Mouse (Mus musculus): ENCODE measurements around the gene Hhat. TPM values are rescaled to one million over a fixed set of nuclear protein-coding genes. Genes with fewer than 3 reads are reported as not detected.

Gene Hhat
- total RNA-seq (2021) = 1 to 10 TPM; 1.2 to 2.2 TPM

GRCm38 (mm10) chr1:192770495-192771331, at the start of gene Hhat:
Gene Hhat, minus strand, starts transcription at chr1:192771223.
- intact Hi-C loops (cut with DNase I) = no loop called here

GRCm38 (mm10) chr1:192818334-192818733, 47.3 kb upstream of the Hhat start:
- DNase-seq (ENCODE audit: low spot score in 2 of 2) = no peak
- intact Hi-C loops (cut with DNase I) = no loop called here

More at GRCm38 (mm10) chr1:192770495-192771331, at the start of gene Hhat:
- DNase-seq (ENCODE audit: low spot score in 2 of 2) = peak; percentile 70 to 78

DNA sequence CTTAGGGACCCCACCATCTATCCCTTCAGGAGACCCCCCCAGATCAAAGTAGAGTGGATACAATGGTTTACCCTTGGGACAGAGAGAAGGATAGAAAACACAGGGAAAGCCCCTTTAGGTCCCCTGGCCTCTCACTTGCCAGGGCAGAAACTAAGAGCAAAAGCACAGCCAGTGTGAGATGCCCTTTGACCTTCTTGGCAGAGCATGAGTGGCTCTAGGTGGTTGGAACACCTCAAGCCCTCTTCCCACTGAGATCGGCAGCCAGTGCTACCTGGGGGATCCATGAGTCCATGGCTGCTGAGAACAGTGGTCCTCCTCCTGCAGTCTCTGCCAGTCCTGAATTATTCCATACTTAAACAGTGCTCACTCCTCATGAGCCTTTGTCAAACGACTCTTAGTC, 44.8 kb upstream of the Hhat start:
- intact Hi-C loops (cut with DNase I) = no loop called here
- DNase-seq (ENCODE audit: low spot score in 2 of 2) = no peak

GRCm38 (mm10) chr1:192814700-192815099, 43.7 kb upstream of the Hhat start:
- intact Hi-C loops (cut with DNase I) = no loop called here
- DNase-seq (ENCODE audit: low spot score in 2 of 2) = no peak

DNA sequence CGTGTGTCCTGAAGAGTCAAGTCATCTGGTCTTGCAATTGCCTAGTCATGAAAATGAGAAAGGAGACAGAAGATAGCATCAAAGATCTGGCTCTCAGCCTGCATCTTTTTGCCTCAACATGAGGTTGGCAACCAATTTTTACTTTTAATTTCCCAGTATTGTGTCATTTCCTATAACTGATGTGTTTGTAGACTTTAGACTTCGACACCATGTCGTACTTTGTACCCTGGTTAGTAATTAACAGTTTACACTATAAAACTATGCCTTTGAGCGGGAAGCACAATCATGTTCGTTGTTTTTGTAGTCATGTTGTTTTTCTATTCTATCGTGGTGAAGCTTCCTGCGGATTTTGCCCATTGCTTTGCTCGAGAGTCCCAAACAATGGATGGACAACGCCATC, 41.7 kb upstream of the Hhat start:
- no peak for DNase-seq (ENCODE audit: low spot score in 2 of 2)
- intact Hi-C loops (cut with DNase I) = no loop called here

DNA sequence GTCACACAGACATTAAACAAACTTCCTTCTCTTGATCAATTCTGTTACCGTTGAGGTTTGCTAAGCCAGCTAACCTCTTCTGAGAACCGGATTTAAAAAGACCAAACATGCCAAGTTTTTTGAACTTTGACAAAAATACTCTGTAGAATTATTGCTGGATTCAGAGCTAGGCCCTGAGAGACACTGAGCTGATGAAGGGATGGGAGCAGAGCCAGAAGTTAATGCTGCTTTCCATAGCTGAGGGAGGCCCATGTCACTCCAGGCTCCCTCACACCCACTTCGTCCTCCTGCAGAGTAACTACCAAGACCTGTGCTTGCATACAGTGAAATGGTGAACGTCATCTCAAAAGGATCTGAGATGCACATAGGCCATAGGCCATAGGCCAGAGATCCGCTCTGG, 41.3 kb upstream of the Hhat start:
- DNase-seq (ENCODE audit: low spot score in 2 of 2) = no peak

DNA sequence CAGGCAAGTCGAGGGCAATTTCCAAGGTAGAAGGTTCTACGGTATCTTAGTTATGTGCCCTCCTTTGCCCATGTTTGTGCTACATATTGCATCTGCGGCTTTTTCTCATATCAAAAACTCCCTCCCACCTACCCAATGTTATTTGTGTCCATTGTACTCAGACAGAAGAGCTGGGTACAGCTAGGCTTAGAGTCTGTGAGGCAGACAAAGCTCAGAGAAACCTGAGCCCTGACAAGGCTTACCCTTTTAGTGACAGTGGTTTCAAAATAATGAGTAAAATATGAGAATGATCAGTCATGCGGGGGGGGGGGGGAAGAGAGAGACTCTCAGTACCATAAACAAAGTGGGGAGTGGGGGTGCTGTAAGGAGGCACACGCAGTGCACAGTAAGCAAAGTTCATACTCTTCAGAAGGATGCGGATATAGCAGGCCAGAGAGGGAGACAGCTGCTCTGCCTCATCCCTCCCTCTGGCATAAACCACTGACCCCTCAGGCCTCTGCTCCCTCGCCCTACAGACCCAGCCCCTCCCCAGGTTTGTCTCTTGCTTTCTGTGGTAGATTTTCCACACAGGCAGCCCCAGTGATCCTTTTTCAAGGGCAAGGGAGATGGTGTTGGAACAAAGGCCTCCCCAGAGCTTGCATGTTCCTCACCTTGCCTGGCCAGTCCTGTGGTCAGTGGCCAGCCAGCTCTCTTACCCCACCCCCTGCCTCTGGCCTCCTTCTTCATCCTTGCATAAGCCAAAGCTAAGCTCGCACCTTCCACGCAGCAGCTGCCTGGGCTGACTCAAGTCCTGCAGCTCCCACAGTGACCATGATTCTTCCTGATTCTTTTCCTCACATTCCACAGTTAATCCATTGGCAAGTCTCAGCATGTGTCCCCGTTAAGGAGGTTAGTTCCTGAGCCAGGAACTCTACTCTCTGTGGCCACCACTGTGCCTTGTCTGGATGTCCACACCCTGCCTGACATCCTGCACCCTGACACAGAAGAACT, 35.4 kb upstream of the Hhat start:
- intact Hi-C loops (cut with DNase I) = no loop called here
- DNase-seq (ENCODE audit: low spot score in 2 of 2) = peak in 1 of 2 experiments; percentile 84

More for the DNA sequence above, 41.3 kb upstream of the Hhat start:
- intact Hi-C loops (cut with DNase I) = no loop called here

DNA sequence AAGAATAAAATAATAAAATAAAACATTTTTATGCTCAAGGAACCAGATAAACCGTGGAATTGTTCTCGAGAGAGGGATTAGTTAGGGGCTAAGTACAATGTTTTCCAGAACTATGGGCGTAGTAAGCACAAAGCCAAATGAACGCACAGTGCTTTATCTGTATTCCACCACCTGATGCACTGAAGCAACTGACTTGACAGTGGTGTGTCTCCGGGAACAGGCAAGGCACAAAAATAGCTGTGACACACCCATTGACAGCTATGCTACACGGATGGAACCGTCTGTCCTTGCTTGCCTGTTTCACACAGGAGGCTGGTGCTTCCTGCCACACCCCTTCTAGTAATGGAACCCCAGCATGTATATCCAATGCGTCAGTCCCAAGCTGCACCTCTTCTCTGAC, 29.3 kb upstream of the Hhat start:
- DNase-seq (ENCODE audit: low spot score in 2 of 2) = no peak
- intact Hi-C loops (cut with DNase I) = no loop called here

- intact Hi-C loops (cut with DNase I) = no loop called here
- DNase-seq (ENCODE audit: low spot score in 2 of 2) = no peak
Measured at GRCm38 (mm10) chr1:192799165-192799991, 28.4 kb upstream of the Hhat start.

- no peak for DNase-seq (ENCODE audit: low spot score in 2 of 2)
- intact Hi-C loops (cut with DNase I) = no loop called here
Measured at GRCm38 (mm10) chr1:192798212-192799164, 27.5 kb upstream of the Hhat start.

DNA sequence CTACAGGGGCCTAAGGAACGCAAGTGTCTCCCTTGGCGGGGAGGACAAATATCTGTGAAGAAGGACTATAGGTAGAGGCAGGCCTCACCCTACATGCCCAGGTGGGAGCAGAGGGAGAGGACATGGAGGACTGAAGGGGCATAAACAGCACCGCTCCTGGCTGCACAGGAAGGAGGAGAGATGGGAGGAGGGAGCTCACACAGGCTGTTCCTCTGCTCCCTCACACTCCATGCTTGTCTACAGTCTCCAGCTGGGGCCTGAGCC, 25.9 kb upstream of the Hhat start:
- no peak for DNase-seq (ENCODE audit: low spot score in 2 of 2)
- intact Hi-C loops (cut with DNase I) = no loop called here

GRCm38 (mm10) chr1:192796201-192797010, 25.4 kb upstream of the Hhat start:
- no peak for DNase-seq (ENCODE audit: low spot score in 2 of 2)
- intact Hi-C loops (cut with DNase I) = no loop called here

DNA sequence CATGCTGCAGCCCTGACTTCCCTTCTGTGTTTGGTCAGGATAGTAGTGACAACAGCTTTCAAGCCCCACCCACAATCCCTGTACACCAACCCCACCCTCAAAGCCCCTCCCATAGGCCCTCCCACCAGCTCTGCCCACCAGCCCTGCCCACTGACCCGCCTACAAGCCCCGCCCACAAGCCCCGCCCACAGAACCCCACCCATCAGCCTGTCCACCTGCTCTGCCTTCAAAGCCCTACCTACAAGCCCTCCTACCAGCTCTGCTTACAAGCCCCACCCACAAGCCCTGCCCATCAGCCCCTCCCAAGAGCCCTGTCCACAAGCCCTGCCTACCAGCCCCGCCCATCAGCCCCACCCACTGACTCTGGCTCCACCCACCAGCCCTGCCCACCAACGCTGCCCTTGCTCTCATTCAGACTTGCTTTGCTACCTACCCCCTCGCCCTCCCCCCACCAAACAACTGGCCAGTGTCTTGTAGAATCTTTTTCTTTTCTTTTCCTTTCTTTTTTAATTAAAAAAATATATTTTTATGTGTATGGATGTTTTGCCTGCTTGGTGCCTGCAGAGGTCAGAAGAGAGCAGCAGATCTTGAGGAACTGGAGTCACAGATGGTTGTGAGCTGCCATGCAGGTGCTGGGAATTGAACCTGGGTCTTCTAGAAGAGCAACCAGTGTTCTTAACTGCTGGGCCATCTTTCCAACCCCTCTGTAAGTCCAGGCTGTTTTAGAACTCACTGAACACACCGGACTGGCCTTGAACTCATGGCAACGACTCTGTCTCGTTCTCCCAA, 24.1 kb upstream of the Hhat start:
- intact Hi-C loops (cut with DNase I) = no loop called here
- DNase-seq (ENCODE audit: low spot score in 2 of 2) = no peak

- no peak for DNase-seq (ENCODE audit: low spot score in 2 of 2)
- intact Hi-C loops (cut with DNase I) = no loop called here
Measured at GRCm38 (mm10) chr1:192791897-192792361, 20.9 kb upstream of the Hhat start.

DNA sequence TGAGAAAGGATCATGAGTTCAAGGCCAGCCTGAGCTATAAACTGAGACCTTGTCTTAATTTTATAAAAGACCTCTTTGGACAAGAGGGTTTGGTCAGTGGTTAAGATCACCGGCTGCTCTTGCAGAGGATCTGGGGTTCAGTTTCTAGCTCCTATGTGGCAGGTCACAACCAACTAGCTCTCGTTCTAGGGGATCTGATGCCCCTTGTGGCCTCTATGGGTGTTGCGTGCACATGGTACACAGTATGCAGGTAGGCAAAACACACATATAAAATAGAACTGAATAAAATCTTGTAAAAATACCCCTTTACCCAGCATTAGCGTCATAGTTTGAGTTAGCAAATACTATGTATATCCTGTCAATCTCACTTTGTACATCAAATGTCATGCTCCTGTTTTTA, 19.4 kb upstream of the Hhat start:
- DNase-seq (ENCODE audit: low spot score in 2 of 2) = no peak

DNA sequence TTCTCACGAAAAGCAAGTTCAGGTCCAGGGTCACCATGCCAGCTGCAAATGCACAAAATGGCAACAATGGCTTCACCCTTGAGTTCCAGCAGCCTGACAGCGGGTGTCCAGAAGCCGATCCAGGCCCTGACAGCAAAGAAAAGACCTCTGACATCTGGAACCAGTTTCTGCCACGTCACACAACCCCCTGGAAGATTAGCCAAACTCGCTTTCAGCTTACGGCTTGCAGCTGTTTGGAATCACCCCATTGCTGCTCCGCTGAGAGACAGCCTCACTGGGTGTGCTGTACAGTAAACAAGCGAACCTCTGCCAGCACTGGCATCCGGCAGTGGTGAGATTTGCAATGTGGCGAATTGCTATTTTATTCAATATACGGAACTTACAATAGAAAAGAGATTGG, 18.8 kb upstream of the Hhat start:
- intact Hi-C loops (cut with DNase I) = loop anchor here (5.0 kb wide), 1 partner anchor 62 kb away; no protein-coding TSS in a partner anchor
- no peak for DNase-seq (ENCODE audit: low spot score in 2 of 2)

More for the DNA sequence above, 19.4 kb upstream of the Hhat start:
- intact Hi-C loops (cut with DNase I) = no loop called here

GRCm38 (mm10) chr1:192789111-192789522, 18.1 kb upstream of the Hhat start:
- peak in 1 of 2 experiments; percentile 47 for DNase-seq (ENCODE audit: low spot score in 2 of 2)
- intact Hi-C loops (cut with DNase I) = loop anchor here (5.0 kb wide), 1 partner anchor 63 kb away; no protein-coding TSS in a partner anchor

All from left cerebral cortex, postnatal 25 days (tissue).